Mouse (Mus musculus) olfactory bulb, adult 2 months (tissue): Measurements from ENCODE around the gene Dync1i1.

Experiments used
- CTCF ChIP-seq: fragments of 200-500 bp; IDR thresholded peaks from 2 replicates; pipeline ENCODE4 v1.5.1; 2012; ENCODE audit warnings: low read depth, mild to moderate bottlenecking, low read length, moderate library complexity; ENCODE audit not compliant: insufficient read depth
- POLR2A ChIP-seq: fragments of 200-500 bp; IDR thresholded peaks from 2 replicates; pipeline ENCODE4 v1.6.1; 2012; ENCODE audit warnings: mild to moderate bottlenecking, low read depth, low read length, moderate library complexity; ENCODE audit not compliant: insufficient read depth

GRCm38 (mm10) chr6:5855526-5855925 is 130.1 kb downstream of the Dync1i1 start:
- TF ChIP-seq CTCF (no peak), POLR2A (no peak)
